Mouse (Mus musculus) heart, embryonic 16.5 days (tissue): Measurements from ENCODE around the gene Aqp11. TPM values are rescaled to one million over a fixed set of nuclear protein-coding genes. Genes with fewer than 3 reads are reported as not detected.
A peak's percentile ranks its signal among the peaks of the same experiment; 100 is the strongest.

Experiments used
- ATAC-seq: fragments of 200-750 bp; cut with Nextera tagmentation; replicated peaks from 2 replicates; pipeline ENCODE4 v1.8.0; 2017; ENCODE audit warnings: moderate number of reproducible peaks; ENCODE audit not compliant: insufficient read depth, low FRiP score; ENCODE audit errors: extremely low read depth
- H3K27ac ChIP-seq: fragments of 300-500 bp; sonication (generic); 2 replicates; pipeline ENCODE4 v1.5.1; 2014; ENCODE audit warnings: mild to moderate bottlenecking, low read length, control low read depth, moderate library complexity
- H3K27me3 ChIP-seq: fragments of 300-500 bp; sonication (generic); 2 replicates; pipeline ENCODE4 v1.6.1; 2014; ENCODE audit warnings: low read length, mixed read lengths; ENCODE audit not compliant: control insufficient read depth, insufficient read depth
- H3K36me3 ChIP-seq: fragments of 300-500 bp; sonication (generic); 2 replicates; pipeline ENCODE4 v1.6.1; 2014; ENCODE audit not compliant: control insufficient read depth, insufficient read depth
- H3K4me1 ChIP-seq: fragments of 300-500 bp; sonication (generic); 2 replicates; pipeline ENCODE4 v1.6.1; 2014; ENCODE audit warnings: low read length, mixed read lengths; ENCODE audit not compliant: control insufficient read depth, insufficient read depth
- H3K4me2 ChIP-seq: fragments of 300-500 bp; sonication (generic); 2 replicates; pipeline ENCODE4 v1.6.1; 2014; ENCODE audit warnings: low read depth, mild to moderate bottlenecking, control low read depth, low read length
- H3K4me3 ChIP-seq: fragments of 300-500 bp; sonication (generic); 2 replicates; pipeline ENCODE4 v1.5.1; 2014; ENCODE audit warnings: mild to moderate bottlenecking, control low read depth, low read length
- H3K9ac ChIP-seq: fragments of 300-500 bp; sonication (generic); 2 replicates; pipeline ENCODE4 v1.6.1; 2014; ENCODE audit warnings: low read length, control low read depth
- H3K9me3 ChIP-seq: fragments of 300-500 bp; sonication (generic); replicated peaks from 2 replicates; pipeline ENCODE4 v1.6.1; 2016; ENCODE audit warnings: low read length; ENCODE audit not compliant: control insufficient read depth
- WGBS: fragments of 180-500 bp; shearing (Covaris S2); extraction: QIAGEN DNeasy Blood & Tissue Kit; methylation state at CpG from one replicate; pipeline ENCODE4 v1.1.7; 2014; 5-methylcytosine and 5-hydroxymethylcytosine counted together
- polyA plus RNA-seq: library from polyadenylated mRNA; unstranded; fragments of >200 nt; fragmentation: Nextera tagmentation; extraction: Ambion mirVana; gene quantifications from 2 replicates; pipeline ENCODE4 v1.2.1, GENCODE M21; 2015

Gene Aqp11
- polyA plus RNA-seq, 1 experiment from 2014 or later = 22.6 TPM

DNA sequence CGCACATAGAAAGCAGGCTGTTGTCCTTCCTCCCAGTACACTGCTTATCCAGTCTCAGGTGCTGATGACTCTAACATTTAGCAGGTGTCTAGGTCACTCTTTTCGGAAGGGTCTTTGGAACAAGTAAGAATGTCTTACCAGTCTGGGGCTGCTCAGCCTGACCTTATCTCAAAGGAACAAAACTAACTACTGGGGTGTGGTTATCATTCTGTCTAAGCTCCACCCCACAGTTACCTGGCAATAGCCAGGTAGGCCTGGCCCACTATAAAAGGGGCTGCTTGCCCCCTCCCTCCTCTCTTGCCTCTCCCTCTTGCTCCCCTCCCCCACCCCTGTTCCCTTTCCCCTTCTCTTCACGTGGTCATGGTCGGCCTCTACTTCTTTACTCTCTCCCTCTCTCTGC is 30.9 kb upstream of the Aqp11 start:
- Histone ChIP-seq H3K9me3 (no peaks in the 10 kb centered on the region), H3K9ac (no peak overlapping the region), H3K4me1 (no peaks in the 10 kb centered on the region), H3K27me3 (no peaks in the 10 kb centered on the region), H3K4me3 (no peak overlapping the region), H3K4me2 (no peak overlapping the region), H3K27ac (no peak overlapping the region), H3K36me3 (no peaks in the 10 kb centered on the region)
- 74% methylated on average over 4 of the region's 4 CpGs for WGBS
- no peak for ATAC-seq

DNA sequence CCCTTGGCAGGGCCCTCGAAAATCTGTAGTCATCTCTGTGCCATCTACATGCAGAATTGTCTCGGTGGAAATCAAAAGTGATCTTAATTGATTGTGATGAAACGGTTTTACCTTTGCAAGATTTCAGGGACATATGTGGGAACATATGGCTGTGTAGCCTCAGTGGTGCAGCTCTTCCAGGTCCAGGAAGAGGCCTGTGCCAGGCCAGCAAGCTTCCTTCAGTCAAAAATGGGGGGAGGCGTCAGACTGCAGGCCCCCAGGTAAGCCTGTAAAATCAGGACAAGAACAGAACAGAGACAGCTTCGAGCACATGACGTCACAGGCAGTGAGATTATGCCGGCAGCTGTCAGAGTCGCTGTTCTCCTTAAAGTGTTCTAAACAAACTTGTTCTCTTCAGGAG is 29.8 kb upstream of the Aqp11 start:
- WGBS = 61% methylated on average over 8 of the region's 8 CpGs
- no peaks in the 10 kb centered on the region for H3K27me3 ChIP-seq
- no peaks in the 10 kb centered on the region for H3K9me3 ChIP-seq
- H3K4me1 ChIP-seq = no peaks in the 10 kb centered on the region
- H3K4me2 ChIP-seq = no peak overlapping the region
- H3K4me3 ChIP-seq = no peak overlapping the region
- no peak for ATAC-seq
- no peaks in the 10 kb centered on the region for H3K36me3 ChIP-seq
- H3K27ac ChIP-seq = no peak overlapping the region
- no peak overlapping the region for H3K9ac ChIP-seq

DNA sequence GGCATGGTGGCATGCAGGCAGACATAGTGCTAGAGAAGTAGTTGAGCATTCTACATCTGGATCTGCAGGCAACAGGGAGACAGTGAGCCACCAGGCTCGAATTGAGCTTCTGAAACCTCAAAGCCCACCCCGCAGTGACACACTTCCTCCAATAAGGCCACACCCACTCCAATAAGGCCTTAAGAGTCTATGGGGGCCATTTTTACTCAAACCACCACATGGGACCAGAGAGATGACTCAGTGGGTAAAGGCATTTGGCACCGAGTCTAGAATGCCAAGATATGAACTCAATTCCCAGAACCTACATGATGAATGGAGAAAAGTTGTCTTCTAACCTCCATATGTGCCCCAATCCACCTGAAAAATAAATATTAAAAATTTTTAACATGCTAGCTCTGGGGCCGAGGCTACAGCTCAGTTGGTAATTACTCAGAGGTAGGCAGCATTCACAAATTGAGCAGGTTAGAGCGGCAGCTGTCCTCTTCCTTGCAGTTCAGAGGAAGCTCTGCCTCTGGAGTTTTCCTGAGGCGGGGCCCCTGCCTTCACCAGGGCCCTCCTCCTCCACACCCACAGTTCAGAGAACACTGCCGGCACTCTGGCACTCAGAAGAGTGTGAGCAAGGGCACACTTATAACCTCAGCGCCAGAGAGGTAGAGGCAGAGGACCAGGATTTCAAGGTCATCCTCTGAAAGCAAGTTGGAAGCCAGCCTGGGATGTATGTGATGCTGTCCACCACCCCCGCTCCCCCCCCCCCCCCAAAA is 28.5 kb upstream of the Aqp11 start:
- no peaks in the 10 kb centered on the region for H3K9me3 ChIP-seq
- H3K36me3 ChIP-seq = no peaks in the 10 kb centered on the region
- H3K4me3 ChIP-seq = no peak overlapping the region
- H3K9ac ChIP-seq = no peak overlapping the region
- no peak overlapping the region for H3K27ac ChIP-seq
- no peak overlapping the region for H3K4me2 ChIP-seq
- ATAC-seq = no peak
- H3K27me3 ChIP-seq = no peaks in the 10 kb centered on the region
- no peaks in the 10 kb centered on the region for H3K4me1 ChIP-seq
- WGBS = 63% methylated on average over 9 of the region's 9 CpGs

DNA sequence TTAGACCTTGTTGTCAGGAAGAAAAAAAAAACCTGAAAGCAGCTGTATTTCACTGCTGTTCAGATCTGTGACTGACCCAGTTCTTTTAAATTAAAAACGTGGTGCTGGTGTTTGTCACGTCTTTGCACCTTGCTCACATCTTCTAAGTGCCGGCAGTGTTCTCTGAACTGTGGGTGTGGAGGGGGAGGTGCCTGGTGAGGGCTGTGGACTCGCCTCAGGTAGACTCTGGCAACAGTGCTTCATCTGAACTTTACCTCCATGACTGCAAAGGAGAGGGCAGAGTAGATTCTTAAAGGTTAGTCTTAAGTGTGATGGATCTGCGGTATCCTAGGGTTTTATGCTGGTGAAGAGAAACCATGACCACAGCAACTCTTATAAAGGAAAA is 27.9 kb upstream of the Aqp11 start:
- Histone ChIP-seq H3K4me2 (no peak overlapping the region), H3K9ac (no peak overlapping the region), H3K27ac (no peak overlapping the region), H3K27me3 (no peaks in the 10 kb centered on the region), H3K4me1 (no peaks in the 10 kb centered on the region), H3K36me3 (no peaks in the 10 kb centered on the region), H3K9me3 (no peaks in the 10 kb centered on the region), H3K4me3 (no peak overlapping the region)
- 76% methylated on average over 5 of the region's 5 CpGs for WGBS
- ATAC-seq = no peak

DNA sequence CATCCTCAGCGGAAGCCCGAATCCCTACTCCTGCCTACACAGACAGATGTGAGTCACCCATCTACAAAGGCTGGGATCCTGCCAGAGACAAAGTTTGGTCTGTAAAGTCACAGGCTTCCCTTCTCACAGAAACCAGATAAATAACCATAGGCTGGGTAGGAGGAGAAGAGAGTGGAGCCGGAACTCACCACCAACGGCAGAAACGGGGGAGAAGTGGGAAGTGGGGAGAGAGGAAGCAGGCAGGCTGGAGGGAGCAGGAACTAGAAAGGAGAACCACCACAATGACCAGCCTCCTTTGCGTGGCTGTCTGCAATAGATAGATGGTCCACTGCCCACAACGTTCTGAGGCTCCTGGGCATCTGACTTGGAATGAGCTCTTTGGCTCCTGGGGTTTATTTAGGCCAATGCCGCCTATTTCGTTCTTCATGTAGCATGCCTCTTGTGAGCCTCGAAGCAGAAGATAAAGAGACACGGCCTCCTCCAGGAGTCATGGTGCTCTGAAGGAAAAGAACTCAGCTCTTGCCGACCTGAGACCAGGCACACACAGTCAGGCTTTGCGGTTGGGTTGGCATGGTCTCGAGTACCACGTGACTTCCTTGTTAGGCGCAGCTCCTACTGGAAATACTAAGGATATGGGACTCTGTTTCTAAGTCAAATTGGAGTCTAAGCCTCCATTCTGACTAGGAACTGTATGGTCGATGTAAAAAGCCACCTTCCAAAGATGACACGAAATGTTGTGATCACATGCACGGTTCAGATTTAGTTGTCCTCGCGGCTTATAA is 27.3 kb upstream of the Aqp11 start:
- Histone ChIP-seq H3K27ac (no peak overlapping the region), H3K4me3 (no peak overlapping the region), H3K27me3 (no peaks in the 10 kb centered on the region), H3K9me3 (no peaks in the 10 kb centered on the region), H3K4me1 (no peaks in the 10 kb centered on the region), H3K36me3 (no peaks in the 10 kb centered on the region), H3K4me2 (no peak overlapping the region), H3K9ac (no peak overlapping the region)
- WGBS = 80% methylated on average over 21 of the region's 21 CpGs
- ATAC-seq = no peak

DNA sequence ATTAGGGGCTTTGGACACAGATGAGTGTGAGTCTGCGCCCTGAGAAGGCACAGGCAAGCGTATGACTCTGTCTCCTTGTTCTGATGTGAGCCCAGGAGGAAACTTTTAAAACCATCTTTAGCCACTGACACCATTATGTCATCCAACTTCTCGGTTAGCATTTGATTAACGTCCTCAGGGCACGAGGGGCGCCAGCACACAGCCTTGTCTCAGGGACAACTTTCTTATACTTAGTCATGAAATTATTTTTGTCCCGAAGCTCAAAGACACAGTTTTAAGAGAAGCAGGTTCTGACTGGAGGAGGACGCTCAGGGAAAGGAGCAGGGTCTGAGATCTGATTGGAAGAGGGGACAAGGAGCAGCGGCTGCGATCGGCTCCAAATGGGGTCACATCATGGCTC is 26.5 kb upstream of the Aqp11 start:
- Histone ChIP-seq H3K9me3 (no peaks in the 10 kb centered on the region), H3K27ac (no peak overlapping the region), H3K4me2 (no peak overlapping the region), H3K9ac (no peak overlapping the region), H3K36me3 (no peaks in the 10 kb centered on the region), H3K27me3 (no peaks in the 10 kb centered on the region), H3K4me3 (no peak overlapping the region), H3K4me1 (no peaks in the 10 kb centered on the region)
- 73% methylated on average over 11 of the region's 11 CpGs for WGBS
- no peak for ATAC-seq

DNA sequence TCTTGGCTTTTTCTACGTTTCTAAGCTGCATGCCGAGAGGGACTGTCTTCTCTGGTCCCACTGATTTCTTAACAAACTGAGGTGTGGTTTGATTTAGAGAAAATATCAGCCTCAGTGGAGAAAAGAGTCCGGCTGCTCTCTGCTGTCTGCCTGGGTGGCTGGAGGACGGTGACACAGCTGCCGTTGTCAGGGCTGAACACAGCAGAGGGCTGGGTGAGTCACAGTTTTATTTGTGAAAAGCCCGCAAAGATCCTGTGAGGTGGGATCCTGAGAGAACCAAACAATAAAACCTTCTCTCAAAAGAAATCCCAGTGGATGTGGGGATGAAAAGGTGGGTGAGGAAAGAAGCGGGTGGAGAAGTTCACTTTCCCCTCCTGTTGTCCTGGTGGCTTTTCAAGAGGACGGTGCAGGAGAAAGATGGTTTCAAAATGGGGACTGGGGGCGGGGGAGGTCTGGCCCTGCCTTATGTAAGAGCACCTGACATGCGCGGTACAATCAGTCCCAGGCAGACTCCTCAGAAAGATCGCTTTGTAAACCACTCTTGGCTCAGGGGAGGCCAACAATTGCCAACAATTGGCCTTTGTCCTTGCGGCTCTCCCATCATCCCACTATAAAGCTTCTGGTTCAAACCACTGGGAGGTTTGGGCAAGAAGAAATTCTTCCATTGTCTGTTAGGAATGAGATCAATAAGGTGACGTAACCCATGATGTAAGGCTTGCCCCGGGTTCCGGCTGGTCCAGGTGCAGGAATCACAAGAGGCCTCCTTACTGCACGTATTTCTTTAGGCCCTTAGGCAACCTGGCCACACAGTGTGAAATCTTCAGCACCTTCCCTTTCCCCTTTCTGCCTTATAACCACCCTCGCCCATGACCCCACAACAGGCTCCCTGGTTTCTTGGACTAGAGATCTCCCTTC is 19.1 kb upstream of the Aqp11 start:
- Histone ChIP-seq H3K27ac (no peak overlapping the region), H3K4me1 (no peaks in the 10 kb centered on the region), H3K36me3 (no peaks in the 10 kb centered on the region), H3K4me2 (no peak overlapping the region), H3K27me3 (no peaks in the 10 kb centered on the region), H3K9ac (no peak overlapping the region), H3K9me3 (no peaks in the 10 kb centered on the region), H3K4me3 (no peak overlapping the region)
- ATAC-seq = no peak
- 64% methylated on average over 18 of the region's 18 CpGs for WGBS

DNA sequence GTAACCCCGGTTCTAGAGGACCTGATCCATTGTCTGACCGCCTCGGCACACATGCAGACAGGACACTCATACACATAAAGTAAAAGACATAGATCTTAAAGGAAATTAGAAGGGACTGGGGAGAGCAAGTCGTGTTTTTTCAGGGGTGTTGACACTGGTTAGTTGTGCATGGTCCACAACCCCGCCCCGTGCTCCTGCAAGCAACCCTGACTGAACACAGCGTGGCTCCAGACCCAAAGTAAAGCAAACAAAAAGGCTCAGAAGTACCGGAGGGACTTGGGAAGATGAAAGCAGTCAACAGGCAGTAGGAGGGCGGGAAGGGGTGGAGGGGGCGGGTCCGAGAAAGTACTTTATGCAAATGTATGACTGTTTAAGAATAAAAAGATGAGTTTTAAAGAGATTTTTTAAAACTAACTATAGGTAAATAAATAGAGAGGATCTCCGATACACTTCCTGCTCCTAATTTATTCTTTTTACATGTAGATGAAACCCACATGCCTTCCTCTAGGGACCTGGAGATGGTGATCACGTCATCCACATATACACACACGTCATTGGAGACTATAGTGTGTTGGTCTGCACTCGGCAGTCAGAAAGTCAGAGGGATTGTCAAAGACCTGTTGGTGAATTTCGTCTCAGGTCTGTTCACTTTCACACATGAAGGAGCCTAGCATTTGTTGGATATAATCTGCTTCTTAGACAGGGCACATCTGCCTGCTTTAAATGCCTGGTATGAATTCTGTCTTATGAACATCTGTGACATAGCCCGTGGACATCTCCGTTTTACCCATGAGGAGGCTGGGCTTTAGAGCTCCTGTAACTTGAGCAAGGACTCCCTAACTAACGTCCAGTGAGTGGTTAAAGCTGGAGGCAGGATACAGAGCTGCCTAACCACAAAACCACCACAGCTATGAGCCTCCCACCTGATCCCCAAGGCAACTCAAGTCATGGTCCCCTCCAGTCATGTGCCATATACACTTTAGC is 11.4 kb upstream of the Aqp11 start:
- 38% methylated on average over 19 of the region's 19 CpGs for WGBS
- no peaks in the 10 kb centered on the region for H3K9me3 ChIP-seq
- H3K27ac ChIP-seq = peak overlapping the region; percentile 61
- peak; percentile 16 for ATAC-seq
- H3K9ac ChIP-seq = peak overlapping the region; percentile 18; the same call in 1 of the 2 replicates
- H3K4me2 ChIP-seq = peak overlapping the region; percentile 68
- H3K4me1 ChIP-seq = peaks cover 2% of the 10 kb centered on the region; the same call in 1 of the 2 replicates
- H3K27me3 ChIP-seq = no peaks in the 10 kb centered on the region
- H3K4me3 ChIP-seq = peak overlapping the region; percentile 37
- no peaks in the 10 kb centered on the region for H3K36me3 ChIP-seq
